In genomic region chr2:115592651-115593119, GRCm38 (mm10) we compare ENCODE assay signal across 8 mouse cellular contexts. TPM values are rescaled to one million over a fixed set of nuclear protein-coding genes. Genes with fewer than 3 reads are reported as not detected.
DNase-seq lines count a peak whose midpoint lies in the region; ATAC-seq lines count a peak whose summit lies in the region.

No protein-coding gene starts in this region.

- DNase-seq in liver = peak; percentile 16
- no peak for DNase-seq in liver, embryonic 11.5 days (ENCODE audit: low spot score)
- DNase-seq in embryonic facial prominence, embryonic 14.5 days (ENCODE audit: low spot score) = peak; percentile 83
- DNase-seq in kidney, postnatal 4 days = peak; percentile 63 to 74
- DNase-seq in urinary bladder, postnatal 14 days (ENCODE audit: low spot score) = peak; percentile 74

- H3K4me1 ChIP-seq in liver, embryonic 11.5 days (replicated peaks; ENCODE audit: control insufficient read depth, insufficient read depth, low read length) = peaks cover 7% of the 10 kb centered on the region
- H3K4me1 ChIP-seq in embryonic facial prominence, embryonic 14.5 days (ENCODE audit: control insufficient read depth, insufficient read depth, low read length) = peaks cover 10% of the 10 kb centered on the region
- peaks cover 9 to 19% of the 10 kb centered on the region in 2 experiments for H3K4me1 ChIP-seq in heart, embryonic 14.5 days (ENCODE audit: control insufficient read depth in 2 of 2, insufficient read depth in 2 of 2, low read length in 2 of 2)

- no peak overlapping the region for H3K27ac ChIP-seq in liver, embryonic 11.5 days (ENCODE audit: low read depth, low read length)
- H3K27ac ChIP-seq in embryonic facial prominence, embryonic 14.5 days (replicated peaks; ENCODE audit: low read depth, low read length) = peak overlapping the region; percentile 52
- H3K27ac ChIP-seq in heart, embryonic 14.5 days (replicated peaks in 1 of 2; ENCODE audit: control insufficient read depth in 1 of 2, insufficient read depth in 1 of 2, low read depth in 2 of 2, low read length in 2 of 2) = peak overlapping the region; percentile 29 to 67; a peak in 3 of 4 replicates

- no peak overlapping the region for H3K9ac ChIP-seq in liver, embryonic 11.5 days (ENCODE audit: low read depth, low read length)
- 0 out of 2 replicates have a peak overlapping the region, but pooled peaks have one; percentile 14 for H3K9ac ChIP-seq in embryonic facial prominence, embryonic 14.5 days (ENCODE audit: low read depth, low read length)
- H3K9ac ChIP-seq in heart, embryonic 14.5 days (ENCODE audit: low read length) = no peak overlapping the region

- no peaks in the 10 kb centered on the region for H3K27me3 ChIP-seq in liver, embryonic 11.5 days (replicated peaks; ENCODE audit: control insufficient read depth, insufficient read depth, low read length)
- no peaks in the 10 kb centered on the region for H3K27me3 ChIP-seq in embryonic facial prominence, embryonic 14.5 days (replicated peaks; ENCODE audit: control insufficient read depth, insufficient read depth, low read length)
- no peaks in the 10 kb centered on the region for H3K27me3 ChIP-seq in heart, embryonic 14.5 days (ENCODE audit: control insufficient read depth, insufficient read depth, low read length)

- no peak overlapping the region for H3K4me2 ChIP-seq in liver, embryonic 11.5 days
- H3K4me2 ChIP-seq in embryonic facial prominence, embryonic 14.5 days (ENCODE audit: low read depth, low read length) = no peak overlapping the region
- H3K4me2 ChIP-seq in heart, embryonic 14.5 days (ENCODE audit: low read length) = no peak overlapping the region

- H3K36me3 ChIP-seq in liver, embryonic 11.5 days (ENCODE audit: control insufficient read depth, insufficient read depth, low read length) = no peaks in the 10 kb centered on the region
- H3K36me3 ChIP-seq in embryonic facial prominence, embryonic 14.5 days (ENCODE audit: control insufficient read depth, insufficient read depth, low read length) = no peaks in the 10 kb centered on the region
- H3K36me3 ChIP-seq in heart, embryonic 14.5 days (ENCODE audit: control insufficient read depth, insufficient read depth, low read length) = no peaks in the 10 kb centered on the region

- 74% methylated on average over 2 of the region's 2 CpGs for WGBS in liver, embryonic 11.5 days
- 55% methylated on average over 2 of the region's 2 CpGs for WGBS in embryonic facial prominence, embryonic 14.5 days
- 35% methylated on average over 2 of the region's 2 CpGs for WGBS in heart, embryonic 14.5 days

- ATAC-seq in liver, embryonic 11.5 days (replicated peaks; ENCODE audit: low FRiP score) = no peak
- 0 out of 2 replicates have a peak, but pooled peaks have one; percentile 55 for ATAC-seq in embryonic facial prominence, embryonic 14.5 days (ENCODE audit: low read depth)
- no peak for ATAC-seq in heart, embryonic 14.5 days (ENCODE audit: insufficient number of reproducible peaks, insufficient read depth, low FRiP score, low read depth)
- ATAC-seq in megakaryocyte progenitor cell, adult 5-6 weeks (replicated peaks; ENCODE audit: poor library complexity) = peak; percentile 53
- ATAC-seq in megakaryocyte, adult 5-6 weeks (ENCODE audit: poor library complexity, severe bottlenecking) = no peak

- H3K9me3 ChIP-seq in liver, embryonic 11.5 days (ENCODE audit: control insufficient read depth, low read length) = no peaks in the 10 kb centered on the region
- no peaks in the 10 kb centered on the region for H3K9me3 ChIP-seq in embryonic facial prominence, embryonic 14.5 days (ENCODE audit: control insufficient read depth, low read length)
- H3K9me3 ChIP-seq in heart, embryonic 14.5 days (ENCODE audit: control insufficient read depth, low read length) = no peaks in the 10 kb centered on the region

- H3K4me3 ChIP-seq in liver, embryonic 11.5 days (ENCODE audit: low read depth, low read length) = no peak overlapping the region
- no peak overlapping the region for H3K4me3 ChIP-seq in embryonic facial prominence, embryonic 14.5 days (ENCODE audit: low read depth, low read length)
- no peak overlapping the region for H3K4me3 ChIP-seq in heart, embryonic 14.5 days (ENCODE audit: control insufficient read depth in 1 of 2, insufficient read depth in 1 of 2, low read depth in 1 of 2, low read length in 2 of 2)

RNA-seq across cellular contexts. Expression of gene BC052040, which starts 11.2 kb away (rescaled TPM):
- polyA plus RNA-seq in liver, embryonic 11.5 days (2014; fragmentation: Nextera tagmentation; extraction: Ambion mirVana) = 13.8 and 13.9 TPM in 2 replicates
- polyA plus RNA-seq in embryonic facial prominence, embryonic 14.5 days (2014; fragmentation: Nextera tagmentation; extraction: Ambion mirVana) = 9.8 and 10.6 TPM in 2 replicates
- polyA plus RNA-seq in heart, embryonic 14.5 days (2014; fragmentation: Nextera tagmentation; extraction: Ambion mirVana) = 8.5 and 9.6 TPM in 2 replicates
- total RNA-seq in megakaryocyte progenitor cell, adult 5-6 weeks (2015) = 20.5 and 21.4 TPM in 2 replicates
- total RNA-seq in megakaryocyte progenitor cell, adult 5-6 weeks (2017) = 4.8 and 5.3 TPM in 2 replicates
- total RNA-seq in megakaryocyte, adult 5-6 weeks (2015) = 12.9 and 15.3 TPM in 2 replicates
- total RNA-seq in megakaryocyte, adult 5-6 weeks (2017) = 2.8 and 3.6 TPM in 2 replicates

Comparison
In these comparisons a context has a peak if more than half of its experiments do, and no peak if none do; other contexts are left out.
1. ATAC-seq: peak in embryonic facial prominence, embryonic 14.5 days (single experiment) and megakaryocyte progenitor cell, adult 5-6 weeks (single experiment); none in liver, embryonic 11.5 days (single experiment), heart, embryonic 14.5 days (single experiment) and megakaryocyte, adult 5-6 weeks (single experiment).